Comparison of ENCODE assay signal across 16 mouse cellular contexts in the genomic region with DNA sequence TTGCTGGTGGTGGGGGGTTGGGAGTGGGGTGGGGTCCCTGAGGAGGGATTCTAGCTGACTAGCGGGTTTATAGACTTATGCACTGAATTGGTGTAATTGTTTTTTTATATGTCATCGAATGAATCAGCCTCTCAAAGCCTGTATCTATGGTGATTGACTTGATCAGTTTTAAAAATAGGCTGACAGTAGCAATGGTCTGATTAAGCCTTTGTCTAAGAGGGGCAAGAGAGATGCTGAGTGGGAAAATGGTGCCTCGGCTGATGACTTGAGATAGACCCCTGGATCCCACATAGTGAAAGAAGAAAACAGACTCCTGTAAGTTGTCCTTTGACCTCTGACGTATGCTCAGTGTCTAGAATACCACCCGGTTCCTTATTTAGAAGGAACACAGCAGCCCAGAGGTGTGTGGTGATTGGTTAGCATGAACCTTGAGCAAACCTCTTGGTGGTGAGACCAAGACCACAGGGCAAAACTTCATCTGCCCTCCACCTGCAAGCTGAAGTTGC.
DNase-seq lines count a peak whose midpoint lies in the region; ATAC-seq lines count a peak whose summit lies in the region.
"Had no signal": no experiment of that assay in that cellular context is flagged by ENCODE, and none has a peak within 500 bp of the region (broad histone marks: within the 10 kb centered on the region; RNA-seq: fewer than 3 reads in every experiment).

No protein-coding gene starts in this region.

- H3K36me3 ChIP-seq in forebrain, embryonic 16.5 days (ENCODE audit: control insufficient read depth, insufficient read depth): no peaks in the 10 kb centered on the region
- H3K36me3 ChIP-seq in midbrain, embryonic 12.5 days: no peaks in the 10 kb centered on the region
- no peaks in the 10 kb centered on the region for H3K36me3 ChIP-seq in intestine, embryonic 16.5 days (ENCODE audit: control insufficient read depth, insufficient read depth, low read length)
- H3K36me3 ChIP-seq: G1E had no signal

- WGBS in forebrain, embryonic 16.5 days: 37% methylated on average over 5 of the region's 5 CpGs
- 21% methylated on average over 5 of the region's 5 CpGs for WGBS in midbrain, embryonic 12.5 days
- 63% methylated on average over 5 of the region's 5 CpGs for WGBS in intestine, embryonic 16.5 days

- H3K4me3 ChIP-seq in forebrain, embryonic 16.5 days (replicated peaks; ENCODE audit: low read length): no peak overlapping the region
- H3K4me3 ChIP-seq in midbrain, embryonic 12.5 days: no peak overlapping the region
- no peak overlapping the region for H3K4me3 ChIP-seq in intestine, embryonic 16.5 days (ENCODE audit: low read length)

- H3K27me3 ChIP-seq in forebrain, embryonic 16.5 days (replicated peaks; ENCODE audit: control insufficient read depth, insufficient read depth, low read length): no peaks in the 10 kb centered on the region
- no peaks in the 10 kb centered on the region for H3K27me3 ChIP-seq in midbrain, embryonic 12.5 days
- H3K27me3 ChIP-seq in intestine, embryonic 16.5 days (replicated peaks; ENCODE audit: control insufficient read depth, insufficient read depth, low read length): no peaks in the 10 kb centered on the region

- H3K4me1 ChIP-seq in forebrain, embryonic 16.5 days (replicated peaks; ENCODE audit: control insufficient read depth, insufficient read depth, low read length): peaks cover 7% of the 10 kb centered on the region
- H3K4me1 ChIP-seq in midbrain, embryonic 12.5 days: peaks cover 17% of the 10 kb centered on the region
- H3K4me1 ChIP-seq in intestine, embryonic 16.5 days (ENCODE audit: control insufficient read depth, insufficient read depth, low read length): no peaks in the 10 kb centered on the region

- DNase-seq in CD4-positive, CD25-positive, alpha-beta regulatory T cell, adult 2 months (ENCODE audit: low read depth, low spot score): peak; percentile 36
- DNase-seq in R1 (ENCODE audit: low read depth, low spot score) (peak; percentile 16), adipocyte (ENCODE audit: low spot score) (no peak)
- DNase-seq: gastrocnemius, postnatal 36 days; kidney, adult 18-20 months; left cerebral cortex, postnatal 4 days; lung, postnatal 36 days; right cerebral cortex, postnatal 25 days had no signal

- no peak overlapping the region for H3K4me2 ChIP-seq in forebrain, embryonic 16.5 days (ENCODE audit: low read length)
- H3K4me2 ChIP-seq in midbrain, embryonic 12.5 days (replicated peaks): no peak overlapping the region
- no peak overlapping the region for H3K4me2 ChIP-seq in intestine, embryonic 16.5 days (ENCODE audit: low read depth, low read length)

- 0 out of 2 replicates have a peak overlapping the region, but pooled peaks have one; percentile 23 for H3K27ac ChIP-seq in forebrain, embryonic 16.5 days (ENCODE audit: low read length)
- H3K27ac ChIP-seq in midbrain, embryonic 12.5 days (replicated peaks): peak overlapping the region; percentile 40
- no peak overlapping the region for H3K27ac ChIP-seq in intestine, embryonic 16.5 days (ENCODE audit: low read length)
- H3K27ac ChIP-seq: liver, embryonic 14.5 days had no signal

- no peak overlapping the region for H3K9ac ChIP-seq in forebrain, embryonic 16.5 days (replicated peaks; ENCODE audit: low read depth, low read length)
- no peak overlapping the region for H3K9ac ChIP-seq in midbrain, embryonic 12.5 days (replicated peaks)
- no peak overlapping the region for H3K9ac ChIP-seq in intestine, embryonic 16.5 days (ENCODE audit: low read depth, low read length)
- H3K9ac ChIP-seq: liver, embryonic 14.5 days had no signal

- ATAC-seq in CD4-positive, CD25-positive, alpha-beta regulatory T cell, adult 4 months: no peak
- peak; percentile 10; the same call in 1 of the 2 replicates for ATAC-seq in forebrain, embryonic 16.5 days
- peak; percentile 58 for ATAC-seq in midbrain, embryonic 12.5 days (ENCODE audit: low FRiP score, low read depth)
- ATAC-seq in intestine, embryonic 16.5 days: no peak
- no peak; the same call in 1 of the 2 replicates for ATAC-seq in monocyte, adult 5-6 weeks (replicated peaks; ENCODE audit: insufficient number of reproducible peaks, low FRiP score, low TSS enrichment, poor library complexity, severe bottlenecking)
- ATAC-seq: activated CD4-positive, CD25-positive, alpha-beta regulatory T cell, adult 4 months had no signal

- H3K9me3 ChIP-seq in forebrain, embryonic 16.5 days (ENCODE audit: control insufficient read depth, low read length): no peaks in the 10 kb centered on the region
- H3K9me3 ChIP-seq in midbrain, embryonic 12.5 days: 0 out of 2 replicates have a peak, but pooled peaks cover 6% of the 10 kb centered on the region
- H3K9me3 ChIP-seq in intestine, embryonic 16.5 days (ENCODE audit: control insufficient read depth, low read length): no peaks in the 10 kb centered on the region
- H3K9me3 ChIP-seq: G1E had no signal

Comparison
In these comparisons a context has a peak if more than half of its experiments do, and no peak if none do; other contexts are left out.
1. ATAC-seq: peak in forebrain, embryonic 16.5 days (single experiment) and midbrain, embryonic 12.5 days (single experiment); none in CD4-positive, CD25-positive, alpha-beta regulatory T cell, adult 4 months (single experiment), intestine, embryonic 16.5 days (single experiment) and monocyte, adult 5-6 weeks (single experiment).